Mouse (Mus musculus): ENCODE measurements around the gene Spns2. TPM values are rescaled to one million over a fixed set of nuclear protein-coding genes. Genes with fewer than 3 reads are reported as not detected.
A peak's percentile ranks its signal among the peaks of the same experiment; 100 is the strongest.
"Not testable (repeated sequence)": the region's sequence is repeated elsewhere in the genome, so short reads cannot be mapped to it uniquely, and the experiment has no call there.

Gene Spns2
- polyA plus RNA-seq, 1 experiment from 2014 or later, result 8.7 TPM

GRCm38 (mm10) chr11:72440965-72441664 is 48.6 kb downstream of the Spns2 start, which contains the start of gene Mybbp1a:
TSS of gene Mybbp1a (plus strand) at chr11:72441355.
- Histone ChIP-seq H3K4me2 (replicated peaks) (peak within 1 kb of the TSS; percentile 84), H3K9ac (replicated peaks) (peak within 1 kb of the TSS; percentile 79), H3K4me1 (peaks cover 18% of the 10 kb centered on the region), H3K4me3 (peak within 1 kb of the TSS; percentile 72), H3K27ac (replicated peaks) (peak within 1 kb of the TSS; percentile 97), H3K36me3 (peaks cover 38% of the 10 kb centered on the region), H3K27me3 (no peaks in the 10 kb centered on the region), H3K9me3 (no peaks in the 10 kb centered on the region)
- ATAC-seq (replicated peaks), result peak; percentile 95
- under 1% methylated on average over 46 of the region's 46 CpGs for WGBS

GRCm38 (mm10) chr11:72440597-72440964 is 49.1 kb downstream of the Spns2 start:
- not testable (repeated sequence) for H3K27me3 ChIP-seq, H3K9me3 ChIP-seq
- peak; percentile 34; the same call in 1 of the 2 replicates for ATAC-seq (replicated peaks)
- Histone ChIP-seq H3K4me2 (replicated peaks) (peak overlapping the region; percentile 84), H3K4me3 (peak overlapping the region; percentile 72), H3K36me3 (peaks cover 32% of the 10 kb centered on the region), H3K4me1 (peaks cover 22% of the 10 kb centered on the region), H3K27ac (replicated peaks) (peak overlapping the region; percentile 97), H3K9ac (replicated peaks) (peak overlapping the region; percentile 79)
- WGBS, result 42% methylated on average over 6 of the region's 6 CpGs

- Histone ChIP-seq H3K4me1 (peaks cover 22% of the 10 kb centered on the region), H3K4me3 (no peak overlapping the region), H3K9ac (replicated peaks) (no peak overlapping the region), H3K27ac (replicated peaks) (no peak overlapping the region), H3K9me3 (no peaks in the 10 kb centered on the region), H3K27me3 (no peaks in the 10 kb centered on the region), H3K36me3 (peaks cover 11% of the 10 kb centered on the region), H3K4me2 (replicated peaks) (no peak overlapping the region)
- ATAC-seq (replicated peaks), result no peak
- 69% methylated on average over 4 of the region's 4 CpGs for WGBS
Observed at GRCm38 (mm10) chr11:72438411-72438810, 51.3 kb downstream of the Spns2 start.

GRCm38 (mm10) chr11:72436756-72437650 is 52.7 kb downstream of the Spns2 start:
- no peaks in the 10 kb centered on the region for H3K27me3 ChIP-seq
- no peak for ATAC-seq (replicated peaks)
- WGBS, result 67% methylated on average over 16 of the region's 16 CpGs
- H3K4me3 ChIP-seq, result no peak overlapping the region
- peaks cover 13% of the 10 kb centered on the region for H3K4me1 ChIP-seq
- no peak overlapping the region for H3K9ac ChIP-seq (replicated peaks)
- no peaks in the 10 kb centered on the region for H3K9me3 ChIP-seq
- no peak overlapping the region for H3K4me2 ChIP-seq (replicated peaks)
- H3K27ac ChIP-seq (replicated peaks), result no peak overlapping the region
- no peaks in the 10 kb centered on the region for H3K36me3 ChIP-seq

- no peak overlapping the region for H3K27ac ChIP-seq (replicated peaks)
- no peak for ATAC-seq (replicated peaks)
- 71% methylated on average over 5 of the region's 5 CpGs for WGBS
- no peaks in the 10 kb centered on the region for H3K36me3 ChIP-seq
- H3K4me2 ChIP-seq (replicated peaks), result no peak overlapping the region
- H3K27me3 ChIP-seq, result no peaks in the 10 kb centered on the region
- 0 out of 2 replicates have a peak, but pooled peaks cover 10% of the 10 kb centered on the region for H3K4me1 ChIP-seq
- no peak overlapping the region for H3K9ac ChIP-seq (replicated peaks)
- no peaks in the 10 kb centered on the region for H3K9me3 ChIP-seq
- H3K4me3 ChIP-seq, result no peak overlapping the region
Observed at GRCm38 (mm10) chr11:72436271-72436670, 53.4 kb downstream of the Spns2 start.

- H3K4me2 ChIP-seq (replicated peaks), result no peak overlapping the region
- no peak overlapping the region for H3K27ac ChIP-seq (replicated peaks)
- H3K9me3 ChIP-seq, result no peaks in the 10 kb centered on the region
- no peaks in the 10 kb centered on the region for H3K27me3 ChIP-seq
- H3K9ac ChIP-seq (replicated peaks), result no peak overlapping the region
- WGBS, result 45% methylated on average over 2 of the region's 2 CpGs
- 0 out of 2 replicates have a peak, but pooled peaks cover 10% of the 10 kb centered on the region for H3K4me1 ChIP-seq
- no peaks in the 10 kb centered on the region for H3K36me3 ChIP-seq
- no peak overlapping the region for H3K4me3 ChIP-seq
- ATAC-seq (replicated peaks), result no peak
Observed at GRCm38 (mm10) chr11:72435694-72436045, 54.0 kb downstream of the Spns2 start.

- Histone ChIP-seq H3K36me3 (no peaks in the 10 kb centered on the region), H3K9me3 (no peaks in the 10 kb centered on the region), H3K9ac (replicated peaks) (no peak within 1 kb of the TSS), H3K27me3 (no peaks in the 10 kb centered on the region), H3K4me2 (replicated peaks) (no peak within 1 kb of the TSS), H3K4me1 (0 out of 2 replicates have a peak, but pooled peaks cover 10% of the 10 kb centered on the region), H3K4me3 (no peak within 1 kb of the TSS), H3K27ac (replicated peaks) (no peak within 1 kb of the TSS)
- no peak for ATAC-seq (replicated peaks)
- WGBS, result 62% methylated on average over 11 of the region's 11 CpGs
Observed at GRCm38 (mm10) chr11:72434963-72435693, 54.6 kb downstream of the Spns2 start, which contains the start of gene Ggt6. TSS of gene Ggt6 (plus strand) at chr11:72435526.

- H3K9ac ChIP-seq (replicated peaks); H3K4me2 ChIP-seq (replicated peaks); H3K36me3 ChIP-seq; H3K4me1 ChIP-seq; H3K27me3 ChIP-seq; H3K9me3 ChIP-seq; ATAC-seq (replicated peaks); H3K27ac ChIP-seq (replicated peaks); H3K4me3 ChIP-seq: not testable (repeated sequence)
- WGBS, result 64% methylated on average over 9 of the region's 9 CpGs
Observed at GRCm38 (mm10) chr11:72430311-72431068, 59.2 kb downstream of the Spns2 start.

GRCm38 (mm10) chr11:72429288-72429690 is 60.4 kb downstream of the Spns2 start:
- H3K4me3 ChIP-seq, result 0 out of 2 replicates have a peak overlapping the region, but pooled peaks have one; percentile 13
- peak overlapping the region; percentile 30 for H3K4me2 ChIP-seq (replicated peaks)
- H3K27ac ChIP-seq (replicated peaks), result 0 out of 2 replicates have a peak overlapping the region, but pooled peaks have one; percentile 38
- no peaks in the 10 kb centered on the region for H3K4me1 ChIP-seq
- H3K36me3 ChIP-seq, result no peaks in the 10 kb centered on the region
- peak; percentile 76 for ATAC-seq (replicated peaks)
- H3K9me3 ChIP-seq, result no peaks in the 10 kb centered on the region
- WGBS, result 45% methylated on average over 7 of the region's 7 CpGs
- H3K9ac ChIP-seq (replicated peaks), result no peak overlapping the region
- H3K27me3 ChIP-seq, result no peaks in the 10 kb centered on the region

GRCm38 (mm10) chr11:72428694-72429093 is 61.0 kb downstream of the Spns2 start:
- 2% methylated on average over 5 of the region's 5 CpGs for WGBS
- Histone ChIP-seq H3K36me3 (no peaks in the 10 kb centered on the region), H3K4me1 (no peaks in the 10 kb centered on the region), H3K9me3 (no peaks in the 10 kb centered on the region), H3K4me3 (no peak overlapping the region), H3K4me2 (replicated peaks) (no peak overlapping the region), H3K27ac (replicated peaks) (no peak overlapping the region), H3K9ac (replicated peaks) (no peak overlapping the region), H3K27me3 (no peaks in the 10 kb centered on the region)
- no peak for ATAC-seq (replicated peaks)

- H3K27me3 ChIP-seq, result no peaks in the 10 kb centered on the region
- H3K4me1 ChIP-seq, result no peaks in the 10 kb centered on the region
- H3K9me3 ChIP-seq, result no peaks in the 10 kb centered on the region
- no peak overlapping the region for H3K4me3 ChIP-seq
- H3K9ac ChIP-seq (replicated peaks), result no peak overlapping the region
- no peak overlapping the region for H3K4me2 ChIP-seq (replicated peaks)
- ATAC-seq (replicated peaks), result no peak
- no peaks in the 10 kb centered on the region for H3K36me3 ChIP-seq
- no peak overlapping the region for H3K27ac ChIP-seq (replicated peaks)
Observed at GRCm38 (mm10) chr11:72426884-72427283, 62.8 kb downstream of the Spns2 start.

Data from forebrain, embryonic 15.5 days (tissue).